Mouse (Mus musculus): ENCODE results near the gene Srrm4.
"Not testable (repeated sequence)": the region's sequence is repeated elsewhere in the genome, so short reads cannot be mapped to it uniquely, and the experiment has no call there.

Srrm4 gene

GRCm38 (mm10) chr5:116442697-116443458 lies 148.7 kb downstream of the Srrm4 start:
- no peak for DNase-seq (ENCODE audit: low read depth, low spot score)

DNA sequence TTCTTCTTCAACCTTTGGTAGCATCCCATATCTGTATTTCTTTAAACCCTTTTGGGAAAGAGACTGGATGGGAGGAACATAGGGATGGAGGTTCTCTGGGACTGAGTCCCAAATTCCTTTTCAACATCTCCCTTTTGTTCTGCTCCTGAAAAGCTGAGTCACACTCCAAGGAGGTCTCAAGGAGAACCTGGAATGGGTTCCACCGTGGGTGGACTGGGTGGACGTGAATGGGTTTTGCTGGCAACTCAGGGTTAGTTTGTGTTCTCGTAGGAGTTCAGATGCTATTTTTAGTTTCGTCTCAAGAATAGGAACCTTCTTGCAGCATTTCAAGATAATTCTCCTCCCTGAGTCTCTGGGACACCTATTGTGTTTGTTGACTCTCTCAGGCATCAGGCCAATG lies 151.4 kb downstream of the Srrm4 start:
- DNase-seq (ENCODE audit: low read depth, low spot score), result no peak

GRCm38 (mm10) chr5:116438328-116438727 lies 153.3 kb downstream of the Srrm4 start:
- no peak for DNase-seq (ENCODE audit: low read depth, low spot score)

DNA sequence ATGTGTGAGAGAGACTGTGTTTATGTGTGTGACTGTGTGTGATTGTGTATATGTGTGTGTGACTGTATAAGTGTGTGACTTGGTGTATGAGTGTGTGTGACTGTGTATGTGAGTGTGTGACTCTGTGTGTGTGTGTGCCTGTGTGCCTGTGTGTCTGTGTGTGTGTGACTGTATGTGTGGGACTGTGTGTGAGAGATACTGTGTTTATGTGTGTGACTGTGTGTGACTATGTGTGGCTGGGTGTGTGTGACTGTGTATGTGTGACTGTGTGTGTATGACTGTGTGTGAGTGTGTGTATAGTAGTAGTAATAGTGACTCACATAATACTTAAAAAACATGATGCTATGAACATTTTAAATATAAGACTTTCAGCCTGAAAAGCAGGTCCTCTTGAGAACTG lies 155.5 kb downstream of the Srrm4 start:
- DNase-seq (ENCODE audit: low read depth, low spot score), result no peak

DNA sequence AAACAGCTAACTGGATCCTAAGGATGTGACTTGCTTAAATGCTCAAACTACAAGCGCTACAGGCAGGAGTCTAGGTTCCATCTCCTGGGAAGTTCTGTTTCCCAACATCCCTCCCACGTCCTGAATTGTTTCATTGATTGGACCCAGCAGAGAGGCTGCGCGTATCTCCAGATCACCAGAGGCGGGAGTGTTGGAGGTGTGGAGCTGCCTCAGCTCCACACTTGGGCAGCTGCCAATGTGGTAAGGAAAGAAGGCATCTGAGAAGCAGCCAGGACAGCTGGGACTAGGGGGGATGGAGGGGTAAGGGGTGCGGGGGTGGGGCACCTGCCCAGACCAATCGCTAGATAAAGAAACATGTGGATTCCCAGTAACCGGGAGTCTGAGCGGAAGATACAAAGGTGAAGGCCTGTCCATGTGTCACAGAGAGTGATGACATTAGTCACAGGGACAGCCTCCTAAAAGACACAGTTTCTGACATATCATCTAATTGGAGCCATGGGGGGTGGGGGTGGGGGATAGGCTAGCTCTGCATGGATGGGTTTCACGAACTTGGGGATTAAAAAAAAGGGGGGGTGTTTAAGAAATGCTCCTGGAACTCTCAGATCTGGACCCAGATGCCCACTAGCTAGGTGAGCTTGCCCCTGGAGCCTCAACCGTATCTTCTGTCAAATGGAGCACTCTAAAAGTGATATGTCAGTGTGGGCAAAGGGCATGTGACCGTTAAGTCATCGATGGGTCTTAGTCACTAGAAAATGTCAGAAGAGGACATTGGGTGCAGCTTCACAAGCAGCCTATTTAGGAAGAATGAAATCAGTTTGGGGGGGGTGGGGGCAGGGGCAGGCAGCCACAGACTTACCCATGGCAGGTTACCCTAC lies 156.4 kb downstream of the Srrm4 start:
- no peak for DNase-seq (ENCODE audit: low read depth, low spot score)

DNA sequence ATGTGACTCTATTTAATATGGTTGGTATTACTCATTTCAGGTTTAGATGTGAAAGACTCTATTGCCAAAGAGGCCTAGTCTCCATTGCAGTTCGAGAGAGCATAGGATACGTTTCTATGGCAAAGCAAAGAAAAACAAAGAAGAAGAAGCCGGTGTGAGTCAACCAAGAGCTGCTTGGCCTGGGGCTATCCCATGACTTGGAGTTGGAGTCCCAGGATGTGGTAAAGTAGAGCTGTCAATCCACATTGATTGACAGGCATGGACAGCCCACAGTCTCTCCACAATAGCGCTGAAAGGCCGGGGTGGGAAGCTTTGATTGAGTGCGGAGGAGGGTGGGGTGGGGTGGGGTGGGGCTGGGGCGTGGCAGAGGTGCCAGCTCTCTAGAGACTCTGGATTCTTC lies 158.7 kb downstream of the Srrm4 start:
- DNase-seq (ENCODE audit: low read depth, low spot score), result no peak

GRCm38 (mm10) chr5:116426701-116427100 lies 164.9 kb downstream of the Srrm4 start:
- DNase-seq (ENCODE audit: low read depth, low spot score), result no peak

DNA sequence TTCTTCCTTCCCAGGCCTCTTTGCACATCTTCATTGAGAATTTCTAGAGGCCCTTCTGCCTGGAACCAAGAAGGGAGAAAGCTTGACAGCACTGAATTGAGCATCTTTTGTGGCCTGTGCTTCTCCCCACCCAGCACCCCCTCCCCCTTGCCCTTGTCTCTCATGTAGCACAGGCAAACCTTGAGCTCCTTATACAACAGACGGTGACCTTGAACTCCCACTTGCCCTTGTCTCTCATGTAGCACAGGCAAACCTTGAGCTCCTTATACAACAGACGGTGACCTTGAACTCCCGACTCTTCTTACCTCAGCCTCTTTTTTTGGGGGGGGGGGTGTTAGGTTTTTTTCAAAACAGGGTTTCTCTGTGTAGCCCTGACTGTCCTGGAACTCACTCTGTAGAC lies 165.9 kb downstream of the Srrm4 start:
- not testable (repeated sequence) for DNase-seq (ENCODE audit: low read depth, low spot score)

DNA sequence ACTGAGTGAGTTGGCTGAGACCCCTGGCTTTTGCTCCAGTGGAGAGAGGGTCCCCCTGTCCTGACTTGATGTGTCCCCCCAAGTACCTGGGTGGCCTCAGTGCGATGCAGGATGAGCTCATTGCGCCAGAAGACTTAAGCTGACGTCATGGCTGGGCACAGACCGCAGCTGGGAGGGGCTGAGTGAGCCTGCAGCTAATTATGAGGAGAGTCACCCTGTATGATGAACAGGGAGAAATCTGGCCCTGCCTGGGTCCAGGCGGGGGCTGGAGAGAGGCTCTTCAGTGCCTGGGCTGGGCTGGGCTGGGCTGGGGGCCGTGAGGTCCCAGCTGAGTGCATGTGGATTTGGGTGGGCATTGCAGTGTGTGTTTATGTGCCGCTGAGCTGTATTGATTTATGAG lies 166.3 kb downstream of the Srrm4 start:
- DNase-seq (ENCODE audit: low read depth, low spot score), result no peak

DNA sequence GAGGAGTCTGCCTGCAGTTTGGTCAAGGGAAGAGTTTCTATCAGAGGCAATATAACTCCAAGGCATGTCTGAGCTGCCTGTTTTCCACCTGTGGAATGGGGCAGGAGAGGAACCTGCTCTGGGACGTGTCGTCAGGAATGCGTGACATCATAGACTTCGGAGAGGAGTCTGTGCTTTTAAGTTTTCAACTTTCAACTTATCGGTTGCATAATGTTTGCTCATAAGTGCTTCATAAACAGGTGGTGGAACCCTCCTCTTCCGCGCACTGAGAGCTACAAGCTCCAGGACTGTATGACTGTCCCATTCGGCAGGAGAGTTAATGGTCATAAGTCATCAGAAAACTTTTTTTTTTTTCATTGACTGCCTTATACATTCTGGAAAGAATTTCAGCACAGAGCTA lies 167.9 kb downstream of the Srrm4 start:
- no peak for DNase-seq (ENCODE audit: low read depth, low spot score)

DNA sequence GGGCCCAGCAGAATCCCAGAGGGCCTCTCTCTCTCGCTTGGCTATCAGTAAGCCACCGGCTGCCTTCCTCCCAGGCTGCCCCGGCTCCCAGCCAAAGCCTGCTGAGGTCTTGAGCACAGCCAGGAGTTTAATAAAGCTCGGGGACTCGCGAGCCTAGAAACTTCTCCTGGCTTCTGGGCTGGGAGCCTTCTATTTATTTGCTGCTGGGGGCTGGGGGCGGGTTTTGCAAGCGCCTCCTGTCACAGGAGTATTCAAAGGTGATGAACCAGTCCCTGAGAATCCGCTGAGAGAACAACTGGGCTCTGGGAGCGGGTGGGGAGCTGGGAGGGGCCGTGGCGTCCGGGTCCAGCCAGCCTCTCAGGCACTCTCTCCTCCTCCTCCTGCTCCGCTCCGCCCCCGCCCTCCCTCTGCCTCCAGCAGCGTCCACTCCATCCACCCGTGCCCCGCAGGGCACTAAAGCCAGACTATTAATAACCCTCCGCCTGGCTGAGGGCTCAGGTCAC lies 168.9 kb downstream of the Srrm4 start, which contains the start of gene Hspb8:
TSS of gene Hspb8 (minus strand) at position 166 of the 503 bp plus-strand sequence.
- no peak for DNase-seq (ENCODE audit: low read depth, low spot score)

- no peak for DNase-seq (ENCODE audit: low read depth, low spot score)
Observed at GRCm38 (mm10) chr5:116421791-116422481, 169.7 kb downstream of the Srrm4 start.

DNA sequence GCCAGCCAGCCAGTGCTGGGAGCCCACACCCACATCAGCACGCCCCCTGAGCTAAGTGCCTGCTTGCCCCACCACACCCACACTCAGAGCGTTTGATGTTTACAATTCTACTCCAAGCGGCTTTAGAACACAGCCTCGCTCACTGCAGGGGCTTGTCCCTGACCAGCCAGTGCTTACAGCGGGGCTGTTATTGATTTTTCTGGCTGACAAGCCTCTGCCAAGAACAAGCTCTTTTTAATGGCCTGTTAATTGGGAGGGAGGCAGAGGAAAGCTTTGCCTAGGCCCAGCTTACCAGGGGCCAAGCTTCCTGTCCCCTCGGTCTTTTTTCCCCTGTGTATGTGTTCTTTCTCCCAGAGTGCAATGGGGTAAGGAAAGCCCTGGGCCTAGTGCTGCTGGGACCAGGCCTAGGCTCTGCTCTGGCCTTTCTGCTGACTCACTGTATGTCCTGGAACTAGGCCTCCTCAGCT lies 170.8 kb downstream of the Srrm4 start:
- DNase-seq (ENCODE audit: low read depth, low spot score), result peak; percentile 28

DNA sequence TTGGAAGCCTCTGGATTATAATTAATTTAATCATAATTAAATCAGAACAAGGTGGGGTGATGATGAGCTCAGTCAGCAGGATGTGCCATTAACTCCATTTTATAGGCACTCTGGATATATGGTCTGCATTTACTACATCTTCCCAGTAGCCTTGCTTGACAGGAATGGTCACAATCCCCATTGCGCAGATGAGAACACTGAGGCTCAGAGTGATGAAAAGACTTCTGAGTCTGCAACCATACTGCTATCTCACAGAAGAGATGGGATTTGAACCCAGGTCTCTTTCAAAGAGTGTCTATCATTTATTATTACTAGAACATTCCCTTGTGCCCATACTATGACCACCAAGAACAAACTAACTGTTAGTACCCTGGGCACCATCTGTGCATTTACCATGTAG lies 171.4 kb downstream of the Srrm4 start:
- no peak for DNase-seq (ENCODE audit: low read depth, low spot score)

DNA sequence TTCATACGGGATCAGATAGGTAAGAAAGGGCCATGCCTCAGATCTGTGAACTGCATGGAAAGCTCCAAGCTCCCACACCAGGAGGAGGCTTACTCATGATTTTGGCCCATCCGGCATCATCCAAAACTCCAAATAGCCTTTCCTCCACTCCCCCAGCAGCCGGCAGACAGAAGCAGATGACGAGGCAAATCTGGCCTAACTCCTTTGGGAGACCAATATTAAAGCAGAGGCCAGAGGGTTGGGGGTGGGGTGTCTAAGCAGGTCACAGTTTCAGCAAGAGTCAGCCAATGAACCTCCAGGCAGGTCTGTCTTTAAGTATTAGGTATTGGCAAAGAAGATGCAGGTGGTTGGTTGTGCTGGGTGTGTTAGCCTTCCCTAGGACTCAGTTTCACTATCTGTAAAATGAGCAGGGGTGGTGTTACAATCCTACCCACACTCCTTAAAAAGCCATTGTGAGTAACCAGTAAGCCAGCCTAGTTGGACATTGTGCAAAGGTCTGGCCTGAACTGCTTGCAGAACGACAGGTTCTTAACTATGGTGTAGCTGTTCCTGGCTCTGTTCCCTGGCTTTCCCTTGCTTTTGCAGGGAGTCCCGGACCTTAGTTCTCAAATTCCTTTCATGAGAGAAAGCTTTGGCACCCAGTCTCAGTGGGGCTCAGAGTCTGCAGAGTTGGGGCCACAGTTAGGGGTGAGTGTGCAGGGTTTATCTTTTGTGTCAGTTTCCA lies 172.1 kb downstream of the Srrm4 start:
- no peak for DNase-seq (ENCODE audit: low read depth, low spot score)

DNA sequence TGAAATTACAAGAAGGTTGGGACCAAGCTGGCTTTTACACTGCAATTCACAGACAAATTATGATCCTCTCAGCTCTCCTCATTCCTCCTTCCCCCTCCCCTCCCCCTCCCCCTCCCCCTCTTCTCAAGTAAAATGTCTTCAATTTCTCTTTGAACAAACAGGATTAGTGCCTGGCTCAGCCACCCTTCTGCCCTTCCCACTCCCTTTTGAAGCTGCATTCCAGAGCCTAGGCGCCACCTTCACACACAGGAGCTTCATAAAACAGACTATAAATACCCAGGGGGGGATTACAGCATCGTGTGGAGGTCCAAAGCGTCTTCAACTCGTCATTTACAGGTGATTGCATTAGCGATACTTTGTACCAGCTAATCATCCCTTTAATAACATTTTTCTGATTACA lies 175.4 kb downstream of the Srrm4 start:
- DNase-seq (ENCODE audit: low read depth, low spot score), result no peak

GRCm38 (mm10) chr5:116409689-116410590 lies 181.7 kb downstream of the Srrm4 start:
- no peak for DNase-seq (ENCODE audit: low read depth, low spot score)

DNA sequence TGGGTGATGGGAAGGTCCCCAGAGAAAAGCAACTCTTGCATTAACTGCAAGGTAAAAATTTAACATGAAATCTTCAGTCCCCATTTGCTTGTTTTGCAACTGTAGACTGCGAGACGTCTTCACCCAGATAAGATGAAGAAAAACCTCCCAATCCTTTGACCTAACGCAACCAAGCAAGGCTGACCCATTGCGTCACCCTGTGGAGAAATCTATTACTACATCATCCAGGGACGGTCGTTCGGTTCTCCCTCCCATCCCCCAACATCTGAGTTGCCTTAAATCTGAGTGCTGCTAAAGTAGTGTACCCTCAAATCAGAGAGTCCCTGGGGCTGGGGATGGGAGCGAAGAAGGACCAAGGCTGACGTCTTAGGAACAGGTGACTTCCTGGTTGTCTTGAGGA lies 182.7 kb downstream of the Srrm4 start:
- no peak for DNase-seq (ENCODE audit: low read depth, low spot score)

DNA sequence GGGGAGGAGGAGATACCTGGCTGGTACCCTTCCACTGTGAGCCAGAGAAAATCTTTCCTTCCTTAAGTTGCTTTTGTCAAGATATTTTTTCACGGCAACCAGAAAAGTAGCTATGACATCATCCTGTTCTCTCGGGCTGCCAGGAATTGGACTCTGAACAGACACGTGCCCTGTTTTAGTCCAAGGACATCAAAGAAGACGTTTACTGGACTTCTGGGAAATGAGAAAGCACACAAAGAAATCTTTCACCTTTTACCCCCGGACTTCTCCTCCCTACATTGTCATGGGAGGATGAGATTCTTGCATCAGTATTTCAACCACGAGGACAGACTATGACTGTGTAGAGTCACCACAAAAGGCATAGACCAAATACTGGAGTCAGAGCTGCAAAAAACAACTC lies 183.7 kb downstream of the Srrm4 start:
- DNase-seq (ENCODE audit: low read depth, low spot score), result no peak

DNA sequence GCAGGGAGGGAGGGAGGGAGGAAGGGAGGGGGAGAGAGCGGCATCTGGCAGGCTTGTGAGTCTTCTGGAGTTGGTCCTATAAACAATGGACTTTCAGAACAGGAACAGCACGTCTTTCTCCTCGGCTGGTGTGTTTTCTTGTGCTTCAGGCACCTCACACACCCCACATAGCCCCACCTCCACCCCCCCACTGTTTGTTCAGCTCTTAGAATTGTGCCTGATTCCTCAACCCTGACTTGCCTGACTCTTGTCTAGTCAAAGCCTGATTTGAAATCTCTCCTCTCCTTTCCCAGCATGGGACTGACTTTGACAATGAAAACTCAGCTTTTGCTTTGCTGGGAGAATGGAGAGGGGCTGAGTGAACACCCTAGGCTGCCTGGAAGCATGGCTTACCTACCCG lies 184.3 kb downstream of the Srrm4 start:
- no peak for DNase-seq (ENCODE audit: low read depth, low spot score)
